Mouse (Mus musculus): ENCODE data around the gene Prickle1.

GRCm38 (mm10) chr15:93552169-93552568 lies 43.5 kb downstream of the Prickle1 start:
- TF ChIP-seq CTCF (IDR thresholded peaks at IDR 0.05; ENCODE audit: extremely low read depth, insufficient read length, insufficient replicate concordance, low read depth, low read length) (no peak), POLR2A (IDR thresholded peaks at IDR 0.05; ENCODE audit: low read depth, low read length) (no peak)

Measured in small intestine, adult 2 months (tissue).